Mouse (Mus musculus) hindbrain, embryonic 13.5 days (tissue): Measurements from ENCODE around the gene Gimap4. TPM values are rescaled to one million over a fixed set of nuclear protein-coding genes. Genes with fewer than 3 reads are reported as not detected.

ENCODE experiments used
- polyA plus RNA-seq: library from polyadenylated mRNA; unstranded; fragments of >200 nt; fragmentation: Nextera tagmentation; extraction: Ambion mirVana; gene quantifications from 2 replicates; pipeline ENCODE4 v1.2.1, GENCODE M21; 2015

The Gimap4 gene
- polyA plus RNA-seq, 1 experiment from 2014 or later = 2.2 TPM

Other genes with a start within 250 kb of the Gimap4 start
- 22.0 and 22.5 TPM in 2 replicates for gene Zfp467, start 238.7 kb upstream of the Gimap4 start, polyA plus RNA-seq
- 0.14 and 0.25 TPM in 2 replicates for gene Sspo, start 236.3 kb upstream of the Gimap4 start, polyA plus RNA-seq
- gene Atp6v0e2, start 146.9 kb upstream of the Gimap4 start, polyA plus RNA-seq = 184 and 189 TPM in 2 replicates
- gene Lrrc61, start 129.8 kb upstream of the Gimap4 start, polyA plus RNA-seq = 20.8 and 22.1 TPM in 2 replicates
- gene Rarres2, start 111.8 kb upstream of the Gimap4 start, polyA plus RNA-seq = 5.2 and 6.0 TPM in 2 replicates
- 0.56 TPM in 1 of 2 replicates, not detected in the other for gene Gm45021, start 94.9 kb upstream of the Gimap4 start, polyA plus RNA-seq
- gene Repin1, start 90.7 kb upstream of the Gimap4 start, polyA plus RNA-seq = 39.3 and 41.8 TPM in 2 replicates
- gene Gm44965, start 90.6 kb upstream of the Gimap4 start, polyA plus RNA-seq = not detected in 2 replicates
- 14.7 and 15.0 TPM in 2 replicates for gene Zfp775, start 82.5 kb upstream of the Gimap4 start, polyA plus RNA-seq
- 13.1 and 13.2 TPM in 2 replicates for gene AI854703, start 57.8 kb upstream of the Gimap4 start, polyA plus RNA-seq
- gene Gimap8, start 37.3 kb upstream of the Gimap4 start, polyA plus RNA-seq = 0.47 and 0.85 TPM in 2 replicates
- 2.9 and 3.6 TPM in 2 replicates for gene Gimap9, start 8.4 kb upstream of the Gimap4 start, polyA plus RNA-seq
- gene Gimap6, start 23.7 kb downstream of the Gimap4 start, polyA plus RNA-seq = 7.8 and 8.8 TPM in 2 replicates
- gene Gm28053, start 34.1 kb downstream of the Gimap4 start, polyA plus RNA-seq = 0.79 TPM in 1 of 2 replicates, not detected in the other
- not detected in 2 replicates for gene Gimap7, start 34.1 kb downstream of the Gimap4 start, polyA plus RNA-seq
- 5.9 and 7.3 TPM in 2 replicates for gene Gimap1, start 54.5 kb downstream of the Gimap4 start, polyA plus RNA-seq
- 1.8 and 1.9 TPM in 2 replicates for gene Gimap5, start 61.6 kb downstream of the Gimap4 start, polyA plus RNA-seq
- not detected in 2 replicates for gene Gimap3, start 86.3 kb downstream of the Gimap4 start, polyA plus RNA-seq
- 19.0 and 19.9 TPM in 2 replicates for gene Tmem176a, start 156.4 kb downstream of the Gimap4 start, polyA plus RNA-seq
- gene Tmem176b, start 156.9 kb downstream of the Gimap4 start, polyA plus RNA-seq = 116 and 118 TPM in 2 replicates
- gene Aoc1, start 188.3 kb downstream of the Gimap4 start, polyA plus RNA-seq = not detected in 2 replicates
- gene 1600015I10Rik, start 245.3 kb downstream of the Gimap4 start, polyA plus RNA-seq = not detected in 2 replicates